Mouse (Mus musculus) kidney, adult 2 months (tissue): ENCODE measurements around the gene Sox5.

Experiments
- CTCF ChIP-seq: fragments of 200-500 bp; conservative IDR thresholded peaks from 2 replicates; pipeline ENCODE4 v1.5.1; 2011; ENCODE audit warnings: low read depth, mild to moderate bottlenecking, control low read depth, low read length, moderate library complexity, mixed read lengths; ENCODE audit not compliant: insufficient read depth, insufficient read length
- POLR2A ChIP-seq: fragments of 200-500 bp; IDR thresholded peaks from one replicate; pipeline ENCODE4 v1.6.1; 2011; ENCODE audit warnings: low read depth, low read length, control low read depth

- TF ChIP-seq CTCF = no peak
- no peak for TF ChIP-seq POLR2A
Observed at GRCm38 (mm10) chr6:144322297-144323047, 459.3 kb downstream of the Sox5 start.
